Comparison of ENCODE assay signal across 9 mouse cellular contexts in the genomic region with DNA sequence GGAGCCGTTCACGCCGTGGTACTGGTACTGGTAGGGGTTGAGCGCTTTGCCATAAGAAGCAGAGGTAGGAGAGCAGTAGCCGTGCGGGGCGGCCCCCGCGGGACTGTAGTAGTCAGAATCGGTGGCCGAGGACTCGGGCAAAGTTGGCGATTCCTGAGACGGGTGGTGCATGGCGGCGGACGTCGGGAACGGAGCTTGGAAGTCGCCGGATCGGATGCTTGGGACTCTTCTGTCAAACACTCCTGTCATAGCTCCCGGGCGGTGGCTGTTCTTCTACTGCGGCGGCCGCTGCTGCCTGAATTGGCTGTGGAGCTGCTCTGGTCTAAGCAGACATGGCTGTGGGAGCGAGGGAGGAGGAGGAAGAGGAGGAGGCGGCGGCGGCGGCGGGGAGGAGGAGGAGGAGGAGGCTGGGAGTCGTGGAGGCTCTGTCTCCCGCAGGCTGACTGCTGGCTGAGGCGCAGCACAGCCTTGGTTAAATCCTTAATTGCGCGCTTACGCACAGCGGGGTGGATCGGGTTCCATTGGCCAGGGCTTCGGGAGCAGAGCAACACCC. TPM values are rescaled to one million over a fixed set of nuclear protein-coding genes. Genes with fewer than 3 reads are reported as not detected.
DNase-seq lines count a peak whose midpoint lies in the region; ATAC-seq and TF ChIP-seq lines count a peak whose summit lies in the region.
"Had no signal": no experiment of that assay in that cellular context is flagged by ENCODE, and none has a peak within 500 bp of the region (broad histone marks: within the 10 kb centered on the region; RNA-seq: fewer than 3 reads in every experiment).

A gene (minus strand): TSS at position 448 of the 553 bp plus-strand sequence.

- H3K4me3 ChIP-seq in forebrain, embryonic 13.5 days, result peak within 1 kb of the TSS; percentile 67
- peak within 1 kb of the TSS; percentile 40 for H3K4me3 ChIP-seq in intestine, embryonic 14.5 days (ENCODE audit: low read depth, low read length)
- H3K4me3 ChIP-seq in lung, postnatal 0 days (ENCODE audit: low read depth, low read length), result peak within 1 kb of the TSS; percentile 32
- H3K4me3 ChIP-seq in stomach, embryonic 15.5 days (replicated peaks), result peak within 1 kb of the TSS; percentile 43

- H3K27ac ChIP-seq in forebrain, embryonic 13.5 days, result peak within 1 kb of the TSS; percentile 96
- H3K27ac ChIP-seq in intestine, embryonic 14.5 days (ENCODE audit: low read depth), result no peak within 1 kb of the TSS
- no peak within 1 kb of the TSS for H3K27ac ChIP-seq in lung, postnatal 0 days (ENCODE audit: low read length)
- no peak within 1 kb of the TSS for H3K27ac ChIP-seq in stomach, embryonic 15.5 days

- peak within 1 kb of the TSS; percentile 81 for H3K4me2 ChIP-seq in forebrain, embryonic 13.5 days
- H3K4me2 ChIP-seq in intestine, embryonic 14.5 days (ENCODE audit: low read length), result peak within 1 kb of the TSS; percentile 69
- H3K4me2 ChIP-seq in lung, postnatal 0 days (replicated peaks; ENCODE audit: low read depth, low read length), result peak within 1 kb of the TSS; percentile 55
- H3K4me2 ChIP-seq in stomach, embryonic 15.5 days, result peak within 1 kb of the TSS; percentile 82

- no peaks in the 10 kb centered on the region for H3K36me3 ChIP-seq in forebrain, embryonic 13.5 days (ENCODE audit: poor library complexity, severe bottlenecking)
- no peaks in the 10 kb centered on the region for H3K36me3 ChIP-seq in intestine, embryonic 14.5 days (ENCODE audit: control insufficient read depth, insufficient read depth, low read length)
- H3K36me3 ChIP-seq in lung, postnatal 0 days (ENCODE audit: insufficient read depth, low read length), result no peaks in the 10 kb centered on the region
- H3K36me3 ChIP-seq in stomach, embryonic 15.5 days, result no peaks in the 10 kb centered on the region

- peaks cover 69% of the 10 kb centered on the region for H3K27me3 ChIP-seq in forebrain, embryonic 13.5 days
- peaks cover 72% of the 10 kb centered on the region for H3K27me3 ChIP-seq in intestine, embryonic 14.5 days (replicated peaks; ENCODE audit: control insufficient read depth, insufficient read depth, low read length)
- H3K27me3 ChIP-seq in lung, postnatal 0 days (replicated peaks; ENCODE audit: insufficient read depth, low read length), result peaks cover 80% of the 10 kb centered on the region
- H3K27me3 ChIP-seq in stomach, embryonic 15.5 days (replicated peaks), result peaks cover 74% of the 10 kb centered on the region

- H3K4me1 ChIP-seq in forebrain, embryonic 13.5 days, result peaks cover 19% of the 10 kb centered on the region; the same call in 1 of the 2 replicates
- H3K4me1 ChIP-seq in intestine, embryonic 14.5 days (replicated peaks; ENCODE audit: control insufficient read depth, insufficient read depth, low read length), result peaks cover 7% of the 10 kb centered on the region
- no peaks in the 10 kb centered on the region for H3K4me1 ChIP-seq in lung, postnatal 0 days (ENCODE audit: insufficient read depth, low read depth, low read length)
- H3K4me1 ChIP-seq in stomach, embryonic 15.5 days, result peaks cover 14% of the 10 kb centered on the region

- peak within 1 kb of the TSS; percentile 94 for H3K9ac ChIP-seq in forebrain, embryonic 13.5 days
- 0 out of 2 replicates have a peak within 1 kb of the TSS, but pooled peaks have one; percentile 8 for H3K9ac ChIP-seq in intestine, embryonic 14.5 days (ENCODE audit: low read length)
- no peak within 1 kb of the TSS for H3K9ac ChIP-seq in lung, postnatal 0 days (replicated peaks; ENCODE audit: low read depth)
- 0 out of 2 replicates have a peak within 1 kb of the TSS, but pooled peaks have one; percentile 12 for H3K9ac ChIP-seq in stomach, embryonic 15.5 days

- TF ChIP-seq CTCF in lung, postnatal 0 days (IDR thresholded peaks at IDR 0.05), result no peak

- no peaks in the 10 kb centered on the region for H3K9me3 ChIP-seq in forebrain, embryonic 13.5 days (replicated peaks)
- no peaks in the 10 kb centered on the region for H3K9me3 ChIP-seq in intestine, embryonic 14.5 days (ENCODE audit: control insufficient read depth, low read length)
- H3K9me3 ChIP-seq in lung, postnatal 0 days (ENCODE audit: low read length), result no peaks in the 10 kb centered on the region
- no peaks in the 10 kb centered on the region for H3K9me3 ChIP-seq in stomach, embryonic 15.5 days

- no peak for TF ChIP-seq EP300 in lung, postnatal 0 days (IDR thresholded peaks at IDR 0.05)

- DNase-seq in adrenal gland, adult 2 months, result peak; percentile 34
- no peak for DNase-seq in adrenal gland, adult 18-20 months (ENCODE audit: low spot score in 2 of 2)
- DNase-seq in ES-CJ7 (ENCODE audit: low read depth, low spot score), result peak; percentile 80
- peak; percentile 78 for DNase-seq in intestine, embryonic 14.5 days (ENCODE audit: low spot score)
- DNase-seq in lung, postnatal 0 days (ENCODE audit: low spot score), result peak; percentile 30
- no peak for DNase-seq in gastrocnemius, adult 18-20 months (ENCODE audit: low spot score)

- WGBS in forebrain, embryonic 13.5 days, result under 1% methylated on average over 39 of the region's 42 CpGs
- 1% methylated on average over 38 of the region's 42 CpGs for WGBS in intestine, embryonic 14.5 days
- under 1% methylated on average over 32 of the region's 42 CpGs for WGBS in lung, postnatal 0 days
- 1% methylated on average over 34 of the region's 42 CpGs for WGBS in stomach, embryonic 15.5 days

- ATAC-seq in forebrain, embryonic 13.5 days, result peak; percentile 91
- ATAC-seq in intestine, embryonic 14.5 days (replicated peaks; ENCODE audit: low FRiP score, low TSS enrichment, low read depth), result peak; percentile 51
- ATAC-seq in lung, postnatal 0 days, result peak; percentile 32; the same call in 1 of the 2 replicates
- ATAC-seq in stomach, embryonic 15.5 days (ENCODE audit: insufficient read depth, low FRiP score, low read depth), result peak; percentile 84

RNA-seq across cellular contexts. Expression of the gene that starts here (rescaled TPM):
- total RNA-seq in adrenal gland, adult 2 months (2021), result under 1 TPM; 0.32 to 0.35 TPM
- polyA plus RNA-seq in adrenal gland, adult 2 months (2012; rRNA removed), result 0.30 and 0.48 TPM in 2 replicates
- total RNA-seq in adrenal gland, adult 18-20 months (2021), result under 1 TPM in 1 of 2 experiments, not detected in 1; 0.40 TPM
- 84.5 and 91.5 TPM in 2 replicates for polyA plus RNA-seq in forebrain, embryonic 13.5 days (2015; fragmentation: Nextera tagmentation; extraction: Ambion mirVana)
- 2.4 and 2.8 TPM in 2 replicates for polyA plus RNA-seq in intestine, embryonic 14.5 days (2014; fragmentation: Nextera tagmentation; extraction: Ambion mirVana)
- not detected in 2 replicates for polyA plus RNA-seq in lung, postnatal 0 days (2015; fragmentation: Nextera tagmentation; extraction: Ambion mirVana)
- 3.4 and 3.6 TPM in 2 replicates for polyA plus RNA-seq in stomach, embryonic 15.5 days (2015; fragmentation: Nextera tagmentation; extraction: Ambion mirVana)
- total RNA-seq in gastrocnemius, adult 18-20 months (2021), result not detected
- total RNA-seq: neutrophil, adult 5-6 weeks had no signal

Comparison
In these comparisons a context has a peak if more than half of its experiments do, and no peak if none do; other contexts are left out.
1. RNA of the gene that starts here (polyA plus RNA-seq): 84.5 to 91.5 TPM in forebrain, embryonic 13.5 days; 3.4 to 3.6 TPM in stomach, embryonic 15.5 days, 2.4 to 2.8 TPM in intestine, embryonic 14.5 days, 0.30 to 0.48 TPM in adrenal gland, adult 2 months and not detected in lung, postnatal 0 days; every median in the first group is over 10 times any median in the second.
2. Peak in DNase-seq in adrenal gland, adult 2 months; RNA of the gene not detected or under 1 TPM.
3. Peak in DNase-seq, ATAC-seq, H3K4me3 ChIP-seq and H3K4me2 ChIP-seq in lung, postnatal 0 days; RNA of the gene not detected or under 1 TPM.
4. DNase-seq: peak in ES-CJ7 (single experiment) and intestine, embryonic 14.5 days (single experiment); none in adrenal gland, adult 18-20 months (0 of 2) and gastrocnemius, adult 18-20 months (single experiment).
5. ATAC-seq: peak in every context shown above with its lines; median percentile 91 in forebrain, embryonic 13.5 days; 84 in stomach, embryonic 15.5 days; 51 in intestine, embryonic 14.5 days; 32 in lung, postnatal 0 days.
6. Peak in every context shown above with its lines, with median percentiles within 50 percentile points of each other: H3K4me2 ChIP-seq and H3K4me3 ChIP-seq.